Mouse (Mus musculus) inflammation-experienced regulatory T-cells (primary cell): ENCODE results near the gene Mmp25. TPM values are rescaled to one million over a fixed set of nuclear protein-coding genes. Genes with fewer than 3 reads are reported as not detected.

Experiments used
- polyA plus RNA-seq, 2 experiments: library from polyadenylated mRNA; unstranded; fragments of 100-300 nt; shearing (Covaris generic); gene quantifications; one replicate each; pipeline ENCODE4 v1.2.1; 2017

The Mmp25 gene
- polyA plus RNA-seq: 1 to 10 TPM; 1.1 to 1.9 TPM

DNA sequence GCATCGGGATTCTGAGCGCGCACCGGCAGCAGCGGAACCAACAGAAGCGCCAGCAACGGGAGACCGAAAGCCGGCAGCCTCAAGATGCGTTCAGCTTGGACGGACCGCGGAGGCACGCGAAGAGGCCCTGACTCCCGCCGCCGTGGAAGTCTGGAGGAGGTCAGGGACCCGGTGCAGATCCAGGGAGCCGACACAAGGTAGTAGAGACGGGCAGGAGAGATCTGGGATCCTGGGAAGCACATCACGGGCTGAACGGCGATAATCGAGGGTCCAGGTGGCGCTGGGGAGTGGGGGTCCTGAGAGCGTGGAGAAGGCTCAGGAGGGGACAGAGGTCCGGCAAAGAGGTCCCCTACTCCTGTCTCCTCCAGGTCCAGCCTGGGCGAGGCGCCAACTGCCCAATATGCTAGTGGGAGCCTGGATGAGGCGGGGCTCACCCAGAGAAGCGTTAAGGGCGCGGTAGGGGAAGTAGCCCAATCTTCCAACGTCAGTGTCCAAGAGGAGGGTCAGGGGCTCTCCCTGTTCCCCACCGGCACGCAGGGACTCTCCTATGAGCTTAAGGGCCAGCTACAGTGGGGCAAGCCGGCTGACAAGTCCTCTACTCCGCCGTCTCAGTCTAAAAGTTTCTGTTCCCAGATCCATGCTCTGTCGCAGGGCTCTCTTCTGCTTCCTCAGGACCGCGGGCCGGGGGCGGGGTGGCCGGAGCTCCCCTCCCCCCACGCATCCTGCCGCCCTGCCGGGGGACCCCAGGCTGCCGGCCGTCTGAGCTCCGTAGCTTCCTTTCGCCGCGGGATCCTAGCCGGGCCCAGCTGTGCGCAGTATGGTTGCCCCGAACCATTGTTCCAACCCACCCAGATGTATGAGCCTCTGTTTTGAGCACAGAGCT lies at the start of gene Mmp25:
Mmp25 (minus strand) TSS at position 665 of the 883 bp plus-strand sequence.

GRCm38 (mm10) chr17:23683856-23684672 lies 39.0 kb upstream of the Mmp25 start, which contains the start of gene Cldn9:
Cldn9 (minus strand) TSS chr17:23684026.

GRCm38 (mm10) chr17:23679127-23679835 lies 34.2 kb upstream of the Mmp25 start, which contains the start of gene Cldn6:
Cldn6 (plus strand) TSS chr17:23679249.

GRCm38 (mm10) chr17:23677236-23677679 lies 32.2 kb upstream of the Mmp25 start, which contains the start of gene Tnfrsf12a:
Tnfrsf12a (minus strand) TSS chr17:23677468.

GRCm38 (mm10) chr17:23673424-23674073 lies 28.5 kb upstream of the Mmp25 start, which contains the start of the genes Hcfc1r1 and Thoc6:
Hcfc1r1 (plus strand) TSS chr17:23673596.
Thoc6 (minus strand) TSS chr17:23673882.

GRCm38 (mm10) chr17:23660117-23660875 lies 15.2 kb upstream of the Mmp25 start, which contains the start of gene Bicdl2:
Bicdl2 (plus strand) TSS chr17:23660506.

GRCm38 (mm10) chr17:23600641-23601622 lies 44.1 kb downstream of the Mmp25 start, which contains the start of gene Zscan10:
Zscan10 (plus strand) TSS chr17:23600856.

DNA sequence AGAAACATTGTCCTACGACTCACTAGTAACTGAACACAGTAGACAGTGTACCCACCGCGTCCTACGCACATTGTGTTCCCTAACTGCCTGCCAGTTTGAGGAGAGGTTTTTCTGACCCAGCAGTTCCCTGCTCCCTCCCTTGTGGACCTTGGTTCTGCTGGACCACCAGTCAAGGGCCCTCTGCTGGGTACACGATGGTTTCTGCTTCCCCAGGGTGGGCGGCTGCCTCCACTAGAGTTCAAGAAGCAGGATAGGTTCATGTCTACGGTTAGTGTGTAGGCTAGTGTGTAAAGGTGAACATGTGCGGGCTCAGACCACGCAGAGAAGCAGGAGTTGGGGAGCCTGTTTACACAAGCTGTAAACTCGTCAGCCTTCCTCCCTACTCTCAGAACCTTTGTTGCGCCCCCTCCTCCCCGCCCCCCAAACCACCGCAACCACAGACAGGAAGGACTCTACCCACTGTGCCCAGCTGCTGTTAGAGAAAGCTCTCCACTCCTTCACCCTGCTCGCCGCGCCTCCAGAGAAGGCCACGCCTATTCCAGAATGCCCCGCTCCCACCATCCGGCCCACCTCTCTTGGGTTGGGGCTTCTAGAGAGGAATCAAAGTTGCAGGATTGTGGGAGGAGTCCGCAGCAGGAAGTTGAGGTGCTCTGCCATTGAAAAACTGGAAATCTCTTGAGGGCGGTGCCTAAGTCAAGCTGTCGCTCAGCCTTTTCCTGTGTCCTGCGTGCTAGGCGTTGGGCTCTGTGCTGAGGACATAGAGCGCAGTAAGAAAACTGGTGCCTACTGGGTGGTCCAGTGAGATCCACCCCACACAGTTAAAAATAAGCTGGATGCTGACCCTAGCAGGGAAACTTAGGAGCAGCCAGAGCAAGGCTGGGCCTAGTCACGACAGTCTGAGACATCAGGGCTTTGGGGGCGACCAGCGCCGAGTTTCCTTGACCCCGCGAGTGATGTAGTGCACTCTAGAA lies 46.2 kb downstream of the Mmp25 start, which contains the start of gene Zfp13:
Zfp13 (minus strand) TSS at position 906 of the 971 bp plus-strand sequence.

Other genes starting within 250 kb of the Mmp25 start
- not detected for gene Vmn2r117, start 165.6 kb downstream of the Mmp25 start, polyA plus RNA-seq
- 10 to 100 TPM; 17.0 to 21.4 TPM for gene Zfp213, start 81.0 kb downstream of the Mmp25 start, polyA plus RNA-seq
- under 1 TPM; 0.31 to 0.48 TPM for gene Zfp13, start 45.8 kb downstream of the Mmp25 start, polyA plus RNA-seq
- 1 to 10 TPM; 1.2 to 2.2 TPM for gene Zscan10, start 44.4 kb downstream of the Mmp25 start, polyA plus RNA-seq
- 1 to 10 TPM in 1 of 2 experiments, under 1 TPM in 1; 0.75 to 1.2 TPM for gene Bicdl2, start 15.2 kb upstream of the Mmp25 start, polyA plus RNA-seq
- 10 to 100 TPM; 52.2 to 57.4 TPM for gene Hcfc1r1, start 28.3 kb upstream of the Mmp25 start, polyA plus RNA-seq
- 10 to 100 TPM; 18.6 to 37.6 TPM for gene Thoc6, start 28.6 kb upstream of the Mmp25 start, polyA plus RNA-seq
- gene Tnfrsf12a, start 32.2 kb upstream of the Mmp25 start, polyA plus RNA-seq: 10 to 100 TPM in 1 of 2 experiments, 1 to 10 TPM in 1; 7.3 to 15.8 TPM
- under 1 TPM in 1 of 2 experiments, not detected in 1; 0.39 TPM for gene Cldn6, start 34.0 kb upstream of the Mmp25 start, polyA plus RNA-seq
- gene Cldn9, start 38.7 kb upstream of the Mmp25 start, polyA plus RNA-seq: under 1 TPM in 1 of 2 experiments, not detected in 1; 0.71 TPM
- gene 1520401A03Rik, start 77.5 kb upstream of the Mmp25 start, polyA plus RNA-seq: 1 to 10 TPM in 1 of 2 experiments, under 1 TPM in 1; 0.49 to 1.3 TPM
- gene Pkmyt1, start 81.1 kb upstream of the Mmp25 start, polyA plus RNA-seq: 10 to 100 TPM; 45.8 to 70.2 TPM
- 1 to 10 TPM; 6.7 to 8.1 TPM for gene Paqr4, start 95.6 kb upstream of the Mmp25 start, polyA plus RNA-seq
- gene Kremen2, start 100.6 kb upstream of the Mmp25 start, polyA plus RNA-seq: 1 to 10 TPM; 4.9 to 7.1 TPM
- 10 to 100 TPM; 38.5 to 40.7 TPM for gene Flywch1, start 126.3 kb upstream of the Mmp25 start, polyA plus RNA-seq
- 1 to 10 TPM; 6.7 to 8.0 TPM for gene Flywch2, start 140.8 kb upstream of the Mmp25 start, polyA plus RNA-seq
- 100 to 1,000 TPM; 854 to 986 TPM for gene Srrm2, start 145.3 kb upstream of the Mmp25 start, polyA plus RNA-seq
- 100 to 1,000 TPM; 516 to 639 TPM for gene Elob, start 183.9 kb upstream of the Mmp25 start, polyA plus RNA-seq
- gene Prss33, start 190.8 kb upstream of the Mmp25 start, polyA plus RNA-seq: 1 to 10 TPM in 1 of 2 experiments, not detected in 1; 3.1 TPM
- under 1 TPM in 1 of 2 experiments, not detected in 1; 0.73 TPM for gene Prss32, start 198.6 kb upstream of the Mmp25 start, polyA plus RNA-seq
- gene Prss41, start 198.9 kb upstream of the Mmp25 start, polyA plus RNA-seq: 1 to 10 TPM; 2.5 to 7.6 TPM
- gene Prss21, start 222.8 kb upstream of the Mmp25 start, polyA plus RNA-seq: not detected
- gene Dcpp1, start 235.6 kb upstream of the Mmp25 start, polyA plus RNA-seq: 10 to 100 TPM in 1 of 2 experiments, not detected in 1; 22.4 TPM
- gene Dcpp2, start 235.6 kb upstream of the Mmp25 start, polyA plus RNA-seq: under 1 TPM in 1 of 2 experiments, not detected in 1; 0.84 TPM